8 mouse cellular contexts compared by ENCODE assay signal in the genomic region with DNA sequence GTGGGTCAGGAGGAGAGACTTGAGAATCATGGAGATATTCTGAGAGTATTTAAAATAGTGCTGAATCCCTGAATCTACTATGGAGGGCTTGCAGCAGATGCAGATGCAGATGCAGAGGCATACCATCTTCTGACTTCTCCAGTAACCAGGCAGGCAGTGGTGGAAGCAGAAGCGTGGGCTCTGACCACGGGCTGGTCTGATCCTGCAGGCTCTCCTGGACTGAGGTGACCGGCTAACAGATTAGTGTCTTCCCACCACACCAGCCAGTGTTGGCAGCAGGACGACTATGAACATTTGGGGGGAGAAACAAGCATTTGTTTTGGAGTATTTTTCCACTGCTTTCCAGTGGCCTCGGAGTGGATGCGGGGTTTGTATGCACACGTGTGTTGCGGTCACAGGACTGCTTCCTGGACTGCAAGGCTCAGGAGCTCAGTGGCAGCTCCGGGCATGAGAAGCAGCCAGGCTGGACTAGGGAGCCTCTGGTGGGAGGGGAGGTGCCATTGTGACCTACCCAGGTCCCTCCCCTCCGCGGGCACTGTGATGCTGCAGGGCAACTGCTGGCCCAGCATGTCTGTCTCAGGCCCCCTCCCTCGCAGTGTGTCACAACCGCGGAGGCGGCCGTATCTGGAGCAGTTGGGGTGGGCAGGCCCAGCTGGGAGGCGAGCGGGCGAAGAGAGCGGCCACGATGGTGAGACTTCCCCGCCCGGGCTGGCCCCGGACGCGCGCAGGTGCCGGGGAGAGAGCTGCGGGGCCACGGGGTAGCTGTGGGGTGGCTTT. TPM values are rescaled to one million over a fixed set of nuclear protein-coding genes. Genes with fewer than 3 reads are reported as not detected.
DNase-seq lines count a peak whose midpoint lies in the region.

A gene (plus strand): TSS at position 548 of the 777 bp plus-strand sequence.

- DNase-seq in adrenal gland, adult 8-10 months, result peak; percentile 61
- DNase-seq in embryo, embryonic 11 days, result peak; percentile 61
- peak; percentile 86 for DNase-seq in gastrocnemius, postnatal 25 days
- peak; percentile 46 for DNase-seq in induced T-regulatory cell, adult 2 months (ENCODE audit: low read depth)
- DNase-seq in left cerebral cortex, adult 8-10 months (ENCODE audit: low spot score in 2 of 2), result peak; percentile 37 to 78
- peak; percentile 60 to 78 for DNase-seq in lung, postnatal 4 days
- peak; percentile 71 for DNase-seq in retina, embryonic 14.5 days (ENCODE audit: low spot score)
- peak; percentile 54 to 74 for DNase-seq in urinary bladder, postnatal 36 days (ENCODE audit: low spot score in 2 of 2)

RNA-seq across cellular contexts. Expression of the gene that starts here (rescaled TPM):
- 1 to 10 TPM; 1.8 to 7.9 (median 4.5) TPM for total RNA-seq in adrenal gland, adult 8-10 months (2022)
- 100 to 1,000 TPM; 179 to 215 TPM for total RNA-seq in gastrocnemius, postnatal 25 days (2021)
- total RNA-seq in left cerebral cortex, adult 8-10 months (2022), result 10 to 100 TPM in 3 of 4 experiments, 1 to 10 TPM in 1; 9.2 to 13.6 (median 10.5) TPM

Comparison
In these comparisons a context has a peak if more than half of its experiments do, and no peak if none do; other contexts are left out.
1. Peak in every context shown above with its lines: DNase-seq.
2. RNA of the gene that starts here (total RNA-seq): 179 to 215 TPM in gastrocnemius, postnatal 25 days; 9.2 to 13.6 TPM in left cerebral cortex, adult 8-10 months and 1.8 to 7.9 TPM in adrenal gland, adult 8-10 months; every median in the first group is over 10 times any median in the second.